In the genomic region with DNA sequence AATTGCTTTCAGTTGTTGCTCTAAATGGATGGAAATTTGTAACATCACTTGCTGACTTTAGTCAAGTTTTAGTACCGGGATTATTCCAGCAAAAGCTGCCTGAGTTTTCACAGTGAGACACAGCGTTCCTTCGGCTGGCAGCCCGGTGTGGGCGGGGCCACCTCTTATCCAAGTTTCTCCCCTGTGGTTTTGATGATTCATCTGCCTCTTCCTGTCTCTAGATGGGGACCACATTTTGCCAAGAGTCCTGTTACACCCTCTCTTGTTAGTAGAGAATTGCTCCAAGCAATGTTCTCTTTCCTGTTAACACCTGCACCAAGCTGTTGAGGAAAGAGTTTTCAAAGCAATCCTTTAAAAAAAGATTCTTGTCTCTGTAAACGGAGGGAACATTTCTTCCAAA, we compare ENCODE assay signal across 8 mouse cellular contexts.
DNase-seq lines count a peak whose midpoint lies in the region; ATAC-seq and TF ChIP-seq lines count a peak whose summit lies in the region.

No protein-coding gene starts in this region.

- no peaks in the 10 kb centered on the region for H3K79me3 ChIP-seq in C2C12 (ENCODE audit: low read depth)

- WGBS in midbrain, embryonic 13.5 days: 39% methylated on average over 6 of the region's 6 CpGs

- no peaks in the 10 kb centered on the region for H3K9me3 ChIP-seq in midbrain, embryonic 13.5 days

- DNase-seq in NIH3T3 (ENCODE audit: low read depth): peak; percentile 95
- peak; percentile 69 to 77 for DNase-seq in cerebellum, postnatal 10 days
- peak; percentile 54 for DNase-seq in gonadal fat pad, adult 2 months (ENCODE audit: low read depth)
- DNase-seq in layer of hippocampus, adult 2 months (ENCODE audit: low spot score in 2 of 2): peak; percentile 31 to 33
- peak; percentile 85 for DNase-seq in lung, postnatal 14 days
- peak; percentile 38 for DNase-seq in thymus, postnatal 25 days

- H3K79me2 ChIP-seq in C2C12 (ENCODE audit: control insufficient read depth, insufficient read depth): no peaks in the 10 kb centered on the region

- H3K4me3 ChIP-seq in C2C12 (ENCODE audit: insufficient read depth, poor library complexity, severe bottlenecking): no peak overlapping the region
- H3K4me3 ChIP-seq in layer of hippocampus, adult 2 months: no peak overlapping the region
- H3K4me3 ChIP-seq in midbrain, embryonic 13.5 days (replicated peaks): no peak overlapping the region

- ATAC-seq in midbrain, embryonic 13.5 days: no peak

- no peak overlapping the region for H3ac ChIP-seq in C2C12 (ENCODE audit: control insufficient read depth, insufficient read length, low read depth)

- no peaks in the 10 kb centered on the region for H3K27me3 ChIP-seq in C2C12 (ENCODE audit: control insufficient read depth, insufficient read depth, insufficient read length)
- peaks cover 55% of the 10 kb centered on the region for H3K27me3 ChIP-seq in midbrain, embryonic 13.5 days

- no peaks in the 10 kb centered on the region for H3K36me3 ChIP-seq in C2C12 (ENCODE audit: control insufficient read depth, insufficient read depth)
- H3K36me3 ChIP-seq in midbrain, embryonic 13.5 days: no peaks in the 10 kb centered on the region

- H3K27ac ChIP-seq in layer of hippocampus, adult 2 months: no peak overlapping the region
- H3K27ac ChIP-seq in midbrain, embryonic 13.5 days: no peak overlapping the region

- no peak for TF ChIP-seq CTCF in C2C12 (IDR thresholded peaks at IDR 0.05; ENCODE audit: control insufficient read depth, insufficient read depth, insufficient read length)
- no peak for TF ChIP-seq CTCF in layer of hippocampus, adult 2 months (conservative IDR thresholded peaks at IDR 0.05)

- H3K4me1 ChIP-seq in midbrain, embryonic 13.5 days (replicated peaks): peaks cover 12% of the 10 kb centered on the region

- H3K9ac ChIP-seq in midbrain, embryonic 13.5 days (replicated peaks): no peak overlapping the region

- H3K4me2 ChIP-seq in midbrain, embryonic 13.5 days (replicated peaks): no peak overlapping the region

TF ChIP-seq in C2C12, 6 proteins besides CTCF, POLR2A, EP300 and RAD21:
- no peak for TF ChIP-seq USF1 (IDR thresholded peaks at IDR 0.05; ENCODE audit: low read depth)
- TF ChIP-seq FOSL1 (IDR thresholded peaks at IDR 0.05; ENCODE audit: insufficient read depth, low read length, poor library complexity, severe bottlenecking): peak; percentile 47
TF ChIP-seq in C2C12: peak in this region for 1.

Comparison
In these comparisons a context has a peak if more than half of its experiments do, and no peak if none do; other contexts are left out.
1. DNase-seq: peak in every context shown above with its lines; median percentile 95 in NIH3T3; 85 in lung, postnatal 14 days; 73 in cerebellum, postnatal 10 days; 54 in gonadal fat pad, adult 2 months; 38 in thymus, postnatal 25 days; 32 in layer of hippocampus, adult 2 months.